Mouse (Mus musculus) thymus, postnatal 14 days (tissue): ENCODE results near the gene Lime1.
A peak's percentile ranks its signal among the peaks of the same experiment; 100 is the strongest.

Experiments
- DNase-seq: peaks from one replicate; pipeline ENCODE4 v3.0.0; 2021

Lime1 gene

GRCm38 (mm10) chr2:181391541-181391940 lies 11.7 kb downstream of the Lime1 start:
- no peak for DNase-seq

GRCm38 (mm10) chr2:181392600-181393213 lies 12.8 kb downstream of the Lime1 start:
- peak; percentile 82 for DNase-seq

GRCm38 (mm10) chr2:181394086-181394485 lies 14.2 kb downstream of the Lime1 start:
- no peak for DNase-seq

GRCm38 (mm10) chr2:181397207-181397761 lies 17.4 kb downstream of the Lime1 start:
- no peak for DNase-seq

GRCm38 (mm10) chr2:181401497-181401896 lies 21.6 kb downstream of the Lime1 start:
- no peak for DNase-seq

GRCm38 (mm10) chr2:181403722-181404121 lies 23.8 kb downstream of the Lime1 start:
- DNase-seq: no peak

- DNase-seq: no peak
These were observed 29.8 kb downstream of the Lime1 start for GRCm38 (mm10) chr2:181409643-181410042.

- peak; percentile 42 for DNase-seq
These were observed 31.0 kb downstream of the Lime1 start for GRCm38 (mm10) chr2:181410760-181411473.

- no peak for DNase-seq
These were observed 33.3 kb downstream of the Lime1 start for GRCm38 (mm10) chr2:181413141-181413540.

GRCm38 (mm10) chr2:181415945-181416344 lies 36.1 kb downstream of the Lime1 start:
- DNase-seq: no peak

GRCm38 (mm10) chr2:181419359-181419758 lies 39.5 kb downstream of the Lime1 start:
- no peak for DNase-seq

GRCm38 (mm10) chr2:181420426-181420825 lies 40.5 kb downstream of the Lime1 start:
- DNase-seq: no peak

- no peak for DNase-seq
These were observed 41.2 kb downstream of the Lime1 start for GRCm38 (mm10) chr2:181420903-181421638.

GRCm38 (mm10) chr2:181423834-181424233 lies 44.0 kb downstream of the Lime1 start:
- DNase-seq: no peak
